Mouse (Mus musculus) embryonic facial prominence, embryonic 11.5 days (tissue): ENCODE measurements around the gene Gcnt7. TPM values are rescaled to one million over a fixed set of nuclear protein-coding genes. Genes with fewer than 3 reads are reported as not detected.

ENCODE experiments used
- ATAC-seq: fragments of 200-750 bp; cut with Nextera tagmentation; replicated peaks from 2 replicates; pipeline ENCODE4 v1.8.0; 2017; ENCODE audit warnings: low read depth; ENCODE audit not compliant: insufficient number of reproducible peaks, low FRiP score, low TSS enrichment
- DNase-seq: peaks from one replicate; pipeline ENCODE4 v3.0.0-alpha.2; 2015; ENCODE audit warnings: low spot score
- H3K27ac ChIP-seq: fragments of 300-500 bp; sonication (generic); replicated peaks from 2 replicates; pipeline ENCODE4 v1.5.1; 2014; ENCODE audit warnings: mild to moderate bottlenecking, low read depth, low read length, control low read depth
- H3K27me3 ChIP-seq: fragments of 300-500 bp; sonication (generic); 2 replicates; pipeline ENCODE4 v1.6.1; 2014; ENCODE audit warnings: mild to moderate bottlenecking, low read length, moderate library complexity, mixed read lengths; ENCODE audit not compliant: control insufficient read depth, insufficient read depth
- H3K36me3 ChIP-seq: fragments of 300-500 bp; sonication (generic); replicated peaks from 2 replicates; pipeline ENCODE4 v1.6.1; 2014; ENCODE audit warnings: low read depth, mild to moderate bottlenecking, low read length, moderate library complexity, mixed read lengths; ENCODE audit not compliant: control insufficient read depth, insufficient read depth
- H3K4me1 ChIP-seq: fragments of 300-500 bp; sonication (generic); 2 replicates; pipeline ENCODE4 v1.6.1; 2014; ENCODE audit warnings: low read length, mixed read lengths; ENCODE audit not compliant: control insufficient read depth, insufficient read depth
- H3K4me2 ChIP-seq: fragments of 300-500 bp; sonication (generic); 2 replicates; pipeline ENCODE4 v1.6.1; 2014; ENCODE audit warnings: low read depth, mild to moderate bottlenecking, control low read depth, low read length, moderate library complexity
- H3K4me3 ChIP-seq: fragments of 300-500 bp; sonication (generic); 2 replicates; pipeline ENCODE4 v1.5.1; 2014; ENCODE audit warnings: low read depth, low read length, control low read depth
- H3K9ac ChIP-seq: fragments of 300-500 bp; sonication (generic); replicated peaks from 2 replicates; pipeline ENCODE4 v1.6.1; 2014; ENCODE audit warnings: mild to moderate bottlenecking, control low read depth, low read length
- H3K9me3 ChIP-seq: fragments of 300-500 bp; sonication (generic); replicated peaks from 2 replicates; pipeline ENCODE4 v1.6.1; 2016; ENCODE audit warnings: mild to moderate bottlenecking, low read length, inconsistent platforms, mixed read lengths; ENCODE audit not compliant: control insufficient read depth
- WGBS: fragments of 180-500 bp; shearing (Covaris S2); extraction: QIAGEN DNeasy Blood & Tissue Kit; methylation state at CpG from one replicate; pipeline ENCODE4 v1.1.7; 2014; 5-methylcytosine and 5-hydroxymethylcytosine counted together
- polyA plus RNA-seq: library from polyadenylated mRNA; unstranded; fragments of >200 nt; fragmentation: Nextera tagmentation; extraction: Ambion mirVana; gene quantifications from 2 replicates; pipeline ENCODE4 v1.2.1, GENCODE M21; 2014

The Gcnt7 gene
- polyA plus RNA-seq, 1 experiment from 2014 or later: 0.22 TPM

GRCm38 (mm10) chr2:172450640-172451039 lies 7.8 kb downstream of the Gcnt7 start:
- Histone ChIP-seq H3K27me3 (no peaks in the 10 kb centered on the region), H3K9me3 (no peaks in the 10 kb centered on the region), H3K36me3 (no peaks in the 10 kb centered on the region; the same call in none of the 2 replicates), H3K4me2 (no peak overlapping the region), H3K27ac (no peak overlapping the region), H3K4me1 (no peaks in the 10 kb centered on the region), H3K9ac (no peak overlapping the region), H3K4me3 (no peak overlapping the region)
- ATAC-seq (no peak), DNase-seq (no peak)
- WGBS: 88% methylated on average over 6 of the region's 6 CpGs

GRCm38 (mm10) chr2:172448329-172448728 lies 10.1 kb downstream of the Gcnt7 start:
- WGBS: 84% methylated on average over 4 of the region's 4 CpGs
- no peak overlapping the region for H3K4me3 ChIP-seq
- no peaks in the 10 kb centered on the region for H3K4me1 ChIP-seq
- H3K36me3 ChIP-seq: no peaks in the 10 kb centered on the region; the same call in none of the 2 replicates
- no peaks in the 10 kb centered on the region for H3K27me3 ChIP-seq
- H3K4me2 ChIP-seq: no peak overlapping the region
- H3K9me3 ChIP-seq: no peaks in the 10 kb centered on the region
- H3K27ac ChIP-seq: no peak overlapping the region
- no peak overlapping the region for H3K9ac ChIP-seq
- ATAC-seq (no peak), DNase-seq (no peak)

GRCm38 (mm10) chr2:172447317-172447716 lies 11.1 kb downstream of the Gcnt7 start:
- no peak overlapping the region for H3K9ac ChIP-seq
- no peaks in the 10 kb centered on the region for H3K4me1 ChIP-seq
- H3K36me3 ChIP-seq: no peaks in the 10 kb centered on the region; the same call in none of the 2 replicates
- ATAC-seq (no peak), DNase-seq (peak; percentile 9)
- WGBS: 89% methylated on average over 6 of the region's 6 CpGs
- H3K4me3 ChIP-seq: no peak overlapping the region
- no peaks in the 10 kb centered on the region for H3K9me3 ChIP-seq
- no peaks in the 10 kb centered on the region for H3K27me3 ChIP-seq
- H3K27ac ChIP-seq: no peak overlapping the region
- no peak overlapping the region for H3K4me2 ChIP-seq

- Histone ChIP-seq H3K27me3 (no peaks in the 10 kb centered on the region), H3K9ac (no peak overlapping the region), H3K4me2 (no peak overlapping the region), H3K27ac (no peak overlapping the region), H3K9me3 (no peaks in the 10 kb centered on the region), H3K36me3 (no peaks in the 10 kb centered on the region; the same call in none of the 2 replicates), H3K4me3 (no peak overlapping the region), H3K4me1 (no peaks in the 10 kb centered on the region)
- no peak for DNase-seq
- 90% methylated on average over 4 of the region's 4 CpGs for WGBS
- no peak for ATAC-seq
Measured at GRCm38 (mm10) chr2:172445617-172446016, 12.8 kb downstream of the Gcnt7 start.

GRCm38 (mm10) chr2:172441176-172441575 lies 17.2 kb downstream of the Gcnt7 start:
- Histone ChIP-seq H3K27me3 (no peaks in the 10 kb centered on the region), H3K4me1 (no peaks in the 10 kb centered on the region), H3K9ac (no peak overlapping the region; the same call in 1 of the 2 replicates), H3K4me2 (peak overlapping the region; percentile 61), H3K9me3 (no peaks in the 10 kb centered on the region), H3K27ac (no peak overlapping the region), H3K36me3 (no peaks in the 10 kb centered on the region; the same call in 1 of the 2 replicates), H3K4me3 (peak overlapping the region; percentile 67)
- DNase-seq (no peak), ATAC-seq (no peak)
- WGBS: 35% methylated on average over 6 of the region's 6 CpGs

- Histone ChIP-seq H3K4me2 (peak overlapping the region; percentile 61), H3K9ac (peak overlapping the region; percentile 60), H3K27me3 (no peaks in the 10 kb centered on the region), H3K9me3 (no peaks in the 10 kb centered on the region), H3K27ac (no peak overlapping the region), H3K36me3 (no peaks in the 10 kb centered on the region; the same call in 1 of the 2 replicates), H3K4me3 (peak overlapping the region; percentile 67), H3K4me1 (no peaks in the 10 kb centered on the region)
- under 1% methylated on average over 21 of the region's 21 CpGs for WGBS
- ATAC-seq: peak; percentile 62
- no peak for DNase-seq
Measured at GRCm38 (mm10) chr2:172440640-172441005, 17.8 kb downstream of the Gcnt7 start.

- no peaks in the 10 kb centered on the region; the same call in 1 of the 2 replicates for H3K36me3 ChIP-seq
- 2% methylated on average over 35 of the region's 35 CpGs for WGBS
- DNase-seq (peak; percentile 98), ATAC-seq (peak; percentile 96)
- H3K9ac ChIP-seq: peak within 1 kb of the TSS; percentile 64
- no peaks in the 10 kb centered on the region for H3K27me3 ChIP-seq
- H3K9me3 ChIP-seq: no peaks in the 10 kb centered on the region
- peak within 1 kb of the TSS; percentile 67 for H3K4me3 ChIP-seq
- H3K4me1 ChIP-seq: no peaks in the 10 kb centered on the region
- peak within 1 kb of the TSS; percentile 61 for H3K4me2 ChIP-seq
- no peak within 1 kb of the TSS for H3K27ac ChIP-seq
Measured at GRCm38 (mm10) chr2:172439843-172440639, 18.4 kb downstream of the Gcnt7 start, which contains the start of gene Rtf2. Gene Rtf2, plus strand, starts transcription at chr2:172440556.

GRCm38 (mm10) chr2:172437371-172437952 lies 20.9 kb downstream of the Gcnt7 start:
- Histone ChIP-seq H3K27ac (no peak overlapping the region), H3K4me2 (no peak overlapping the region), H3K4me3 (no peak overlapping the region), H3K9ac (no peak overlapping the region), H3K27me3 (no peaks in the 10 kb centered on the region), H3K4me1 (no peaks in the 10 kb centered on the region), H3K9me3 (no peaks in the 10 kb centered on the region), H3K36me3 (no peaks in the 10 kb centered on the region)
- 71% methylated on average over 16 of the region's 16 CpGs for WGBS
- ATAC-seq (no peak), DNase-seq (no peak)
